Mouse (Mus musculus) stomach, embryonic 14.5 days (tissue): ENCODE measurements around the gene Slc22a22. TPM values are rescaled to one million over a fixed set of nuclear protein-coding genes. Genes with fewer than 3 reads are reported as not detected.

ENCODE experiments used
- ATAC-seq: fragments of 200-750 bp; cut with Nextera tagmentation; 2 replicates; pipeline ENCODE4 v1.8.0; 2017; ENCODE audit warnings: low read depth, moderate TSS enrichment; ENCODE audit not compliant: insufficient number of reproducible peaks, insufficient read depth, low FRiP score
- H3K27ac ChIP-seq: fragments of 300-500 bp; sonication (generic); 2 replicates; pipeline ENCODE4 v1.5.1; 2014; ENCODE audit warnings: mild to moderate bottlenecking, low read length, moderate library complexity, mixed read lengths
- H3K27me3 ChIP-seq: fragments of 300-500 bp; sonication (generic); 2 replicates; pipeline ENCODE4 v1.6.1; 2014; ENCODE audit warnings: low read length, control low read depth, mixed read lengths; ENCODE audit not compliant: control insufficient read depth, insufficient read depth
- H3K36me3 ChIP-seq: fragments of 300-500 bp; sonication (generic); 2 replicates; pipeline ENCODE4 v1.6.1; 2014; ENCODE audit warnings: mild to moderate bottlenecking, control low read depth, low read length, moderate library complexity, mixed read lengths; ENCODE audit not compliant: control insufficient read depth, insufficient read depth
- H3K4me1 ChIP-seq: fragments of 300-500 bp; sonication (generic); 2 replicates; pipeline ENCODE4 v1.6.1; 2014; ENCODE audit warnings: low read length, control low read depth, mixed read lengths; ENCODE audit not compliant: control insufficient read depth, insufficient read depth
- H3K4me2 ChIP-seq: fragments of 300-500 bp; sonication (generic); replicated peaks from 2 replicates; pipeline ENCODE4 v1.6.1; 2014; ENCODE audit warnings: low read depth, low read length, control low read depth
- H3K4me3 ChIP-seq: fragments of 300-500 bp; sonication (generic); 2 replicates; pipeline ENCODE4 v1.5.1; 2014; ENCODE audit warnings: low read depth, low read length, control low read depth
- H3K9ac ChIP-seq: fragments of 300-500 bp; sonication (generic); replicated peaks from 2 replicates; pipeline ENCODE4 v1.6.1; 2014; ENCODE audit warnings: low read depth, mild to moderate bottlenecking, control low read depth, low read length, moderate library complexity, mixed read lengths
- H3K9me3 ChIP-seq: fragments of 300-500 bp; sonication (generic); 2 replicates; pipeline ENCODE4 v1.6.1; 2016; ENCODE audit warnings: low read depth, low read length, control low read depth; ENCODE audit not compliant: control insufficient read depth
- WGBS: fragments of 180-500 bp; shearing (Covaris S2); extraction: QIAGEN DNeasy Blood & Tissue Kit; methylation state at CpG from one replicate; pipeline ENCODE4 v1.1.7; 2014; 5-methylcytosine and 5-hydroxymethylcytosine counted together
- polyA plus RNA-seq: library from polyadenylated mRNA; unstranded; fragments of >200 nt; fragmentation: Nextera tagmentation; extraction: Ambion mirVana; gene quantifications from 2 replicates; pipeline ENCODE4 v1.2.1, GENCODE M21; 2014

The Slc22a22 gene
- polyA plus RNA-seq, 1 experiment from 2014 or later = not detected

DNA sequence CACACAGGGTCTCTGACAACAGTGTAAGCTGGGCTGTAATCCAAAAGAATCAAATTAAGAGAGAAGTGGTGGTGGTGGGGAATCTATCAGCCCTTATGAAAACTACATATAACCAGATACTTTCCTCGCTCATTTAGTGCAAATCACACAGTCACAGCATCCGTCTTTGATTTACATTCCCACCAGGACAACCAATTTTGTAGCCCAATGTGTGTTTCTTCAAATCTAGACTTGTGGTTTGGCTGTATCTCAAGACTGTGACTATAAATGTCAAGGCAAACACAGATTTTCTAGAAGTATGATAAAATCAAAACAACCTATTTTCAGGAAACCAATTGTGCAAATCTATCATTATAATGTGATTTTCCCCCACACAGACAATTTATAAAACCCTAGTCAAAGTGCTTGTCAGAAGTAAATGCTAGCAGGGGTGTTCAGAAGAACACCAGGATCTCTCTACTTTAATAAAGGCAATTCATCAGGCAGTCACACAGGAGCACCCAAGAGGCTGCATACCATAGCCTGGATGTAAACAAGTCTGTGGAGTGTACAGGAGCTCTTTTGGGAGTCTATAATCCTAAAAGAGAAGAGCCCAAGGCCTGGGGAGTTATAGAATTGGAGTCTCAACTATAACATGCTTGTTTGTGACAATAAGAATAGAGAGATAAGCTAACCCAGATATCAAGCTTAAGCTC lies 42.6 kb downstream of the Slc22a22 start:
- Histone ChIP-seq H3K36me3 (no peaks in the 10 kb centered on the region), H3K27me3 (no peaks in the 10 kb centered on the region), H3K27ac (no peak overlapping the region), H3K4me3 (no peak overlapping the region), H3K4me2 (no peak overlapping the region), H3K4me1 (no peaks in the 10 kb centered on the region), H3K9me3 (no peaks in the 10 kb centered on the region), H3K9ac (no peak overlapping the region)
- 42% methylated on average over 2 of the region's 2 CpGs for WGBS
- no peak for ATAC-seq

GRCm38 (mm10) chr15:57408498-57408897 lies 68.9 kb downstream of the Slc22a22 start:
- Histone ChIP-seq H3K27ac (no peak overlapping the region), H3K4me1 (no peaks in the 10 kb centered on the region), H3K9ac (no peak overlapping the region), H3K4me3 (no peak overlapping the region), H3K36me3 (no peaks in the 10 kb centered on the region), H3K9me3 (no peaks in the 10 kb centered on the region), H3K4me2 (no peak overlapping the region), H3K27me3 (no peaks in the 10 kb centered on the region)
- 36% methylated on average over 2 of the region's 2 CpGs for WGBS
- no peak for ATAC-seq

- Histone ChIP-seq H3K4me2 (no peak overlapping the region), H3K27me3 (no peaks in the 10 kb centered on the region), H3K4me1 (no peaks in the 10 kb centered on the region), H3K9ac (no peak overlapping the region), H3K4me3 (no peak overlapping the region), H3K9me3 (no peaks in the 10 kb centered on the region), H3K36me3 (no peaks in the 10 kb centered on the region), H3K27ac (no peak overlapping the region)
- WGBS = 56% methylated on average over 3 of the region's 3 CpGs
- ATAC-seq = no peak
These were observed 78.8 kb downstream of the Slc22a22 start for GRCm38 (mm10) chr15:57398439-57399148.

- H3K27me3 ChIP-seq = no peaks in the 10 kb centered on the region
- H3K4me1 ChIP-seq = no peaks in the 10 kb centered on the region
- no peak overlapping the region for H3K27ac ChIP-seq
- 88% methylated on average over 4 of the region's 4 CpGs for WGBS
- no peak for ATAC-seq
- no peak overlapping the region for H3K9ac ChIP-seq
- H3K4me3 ChIP-seq = no peak overlapping the region
- H3K36me3 ChIP-seq = no peaks in the 10 kb centered on the region
- no peaks in the 10 kb centered on the region for H3K9me3 ChIP-seq
- H3K4me2 ChIP-seq = no peak overlapping the region
These were observed 83.4 kb downstream of the Slc22a22 start for GRCm38 (mm10) chr15:57394053-57394452.

- ATAC-seq = no peak
- no peak overlapping the region for H3K9ac ChIP-seq
- H3K4me3 ChIP-seq = no peak overlapping the region
- 82% methylated on average over 7 of the region's 7 CpGs for WGBS
- no peaks in the 10 kb centered on the region for H3K27me3 ChIP-seq
- H3K4me1 ChIP-seq = no peaks in the 10 kb centered on the region
- H3K4me2 ChIP-seq = no peak overlapping the region
- no peaks in the 10 kb centered on the region for H3K36me3 ChIP-seq
- H3K9me3 ChIP-seq = no peaks in the 10 kb centered on the region
- H3K27ac ChIP-seq = no peak overlapping the region
These were observed 97.0 kb downstream of the Slc22a22 start for GRCm38 (mm10) chr15:57380381-57380780.

GRCm38 (mm10) chr15:57366446-57366845 lies 111.0 kb downstream of the Slc22a22 start:
- Histone ChIP-seq H3K9ac (no peak overlapping the region), H3K36me3 (no peaks in the 10 kb centered on the region), H3K4me2 (no peak overlapping the region), H3K9me3 (no peaks in the 10 kb centered on the region), H3K4me1 (no peaks in the 10 kb centered on the region), H3K27ac (no peak overlapping the region), H3K27me3 (no peaks in the 10 kb centered on the region), H3K4me3 (no peak overlapping the region)
- WGBS = 70% methylated on average over 1 of the region's 1 CpGs
- no peak for ATAC-seq

GRCm38 (mm10) chr15:57355278-57355677 lies 122.1 kb downstream of the Slc22a22 start:
- ATAC-seq = no peak
- no peaks in the 10 kb centered on the region for H3K36me3 ChIP-seq
- no peaks in the 10 kb centered on the region for H3K9me3 ChIP-seq
- H3K4me2 ChIP-seq = no peak overlapping the region
- 66% methylated on average over 4 of the region's 4 CpGs for WGBS
- H3K4me3 ChIP-seq = no peak overlapping the region
- no peaks in the 10 kb centered on the region for H3K27me3 ChIP-seq
- no peaks in the 10 kb centered on the region for H3K4me1 ChIP-seq
- H3K9ac ChIP-seq = no peak overlapping the region
- no peak overlapping the region for H3K27ac ChIP-seq

DNA sequence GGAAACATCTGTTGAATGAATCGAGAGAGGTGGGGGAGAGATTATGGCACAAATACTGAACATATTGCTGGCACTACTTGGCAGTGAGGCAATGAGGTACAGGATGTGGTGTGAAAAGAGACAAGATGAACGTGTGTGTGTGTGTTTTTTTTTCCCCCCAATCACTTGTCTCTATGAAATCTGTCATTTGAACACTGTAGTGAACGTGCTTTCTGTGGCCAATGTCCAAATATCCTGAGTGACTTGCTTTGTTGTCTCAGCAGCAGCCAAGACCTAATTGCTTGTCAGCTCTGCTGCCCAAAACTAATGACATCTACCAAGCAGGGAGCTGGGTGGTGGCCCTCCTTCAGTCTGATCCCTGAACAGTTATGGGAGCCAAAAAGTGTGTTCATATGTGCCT lies 136.9 kb downstream of the Slc22a22 start:
- Histone ChIP-seq H3K9me3 (no peaks in the 10 kb centered on the region), H3K27me3 (no peaks in the 10 kb centered on the region), H3K27ac (no peak overlapping the region), H3K4me2 (no peak overlapping the region), H3K9ac (no peak overlapping the region), H3K4me3 (no peak overlapping the region), H3K4me1 (no peaks in the 10 kb centered on the region), H3K36me3 (no peaks in the 10 kb centered on the region)
- no peak for ATAC-seq
- 58% methylated on average over 3 of the region's 3 CpGs for WGBS
